17 mouse cellular contexts compared by ENCODE assay signal in genomic region chr3:66695661-66696253, GRCm38 (mm10).
"Had no signal": no experiment of that assay in that cellular context is flagged by ENCODE, and none has a peak within 500 bp of the region (broad histone marks: within the 10 kb centered on the region; RNA-seq: fewer than 3 reads in every experiment).

No protein-coding gene starts in this region.

- H3K4me1 ChIP-seq: liver, embryonic 12.5 days; neural tube, embryonic 13.5 days; neural tube, embryonic 15.5 days had no signal

- H3K27me3 ChIP-seq: liver, embryonic 12.5 days; neural tube, embryonic 13.5 days; neural tube, embryonic 15.5 days had no signal

- DNase-seq: lung, adult 18-20 months; lung, embryonic 14.5 days; lung, postnatal 10 days; lung, postnatal 4 days; midbrain, embryonic 14.5 days; right cerebral cortex, adult 18-20 months; right cerebral cortex, postnatal 25 days; right cerebral cortex, postnatal 4 days; spleen, adult 18-20 months; thymus, adult 18-20 months; thymus, postnatal 14 days; thymus, postnatal 36 days had no signal

- H3K36me3 ChIP-seq: liver, embryonic 12.5 days; neural tube, embryonic 13.5 days; neural tube, embryonic 15.5 days had no signal

- H3K4me2 ChIP-seq: liver, embryonic 12.5 days; lung, embryonic 14.5 days; neural tube, embryonic 13.5 days; neural tube, embryonic 15.5 days had no signal

- H3K9me3 ChIP-seq: liver, embryonic 12.5 days; neural tube, embryonic 13.5 days; neural tube, embryonic 15.5 days had no signal

- H3K9ac ChIP-seq: liver, embryonic 12.5 days; liver, embryonic 14.5 days; lung, embryonic 14.5 days; neural tube, embryonic 13.5 days; neural tube, embryonic 15.5 days had no signal

- H3K27ac ChIP-seq: liver, embryonic 12.5 days; liver, embryonic 14.5 days; neural tube, embryonic 13.5 days; neural tube, embryonic 15.5 days had no signal

- H3K4me3 ChIP-seq: liver, embryonic 12.5 days; myocyte; neural tube, embryonic 13.5 days; neural tube, embryonic 15.5 days had no signal

- ATAC-seq: liver, embryonic 12.5 days had no signal
